Comparison of ENCODE assay signal across 16 mouse cellular contexts in genomic region chr1:134784911-134785310, GRCm38 (mm10).
DNase-seq lines count a peak whose midpoint lies in the region; ATAC-seq and TF ChIP-seq lines count a peak whose summit lies in the region.
"Had no signal": no experiment of that assay in that cellular context is flagged by ENCODE, and none has a peak within 500 bp of the region (broad histone marks: within the 10 kb centered on the region; RNA-seq: fewer than 3 reads in every experiment).

No protein-coding gene starts in this region.

- peak overlapping the region; percentile 24; the same call in 1 of the 2 replicates for H3K27ac ChIP-seq in hindbrain, embryonic 14.5 days
- no peak overlapping the region for H3K27ac ChIP-seq in hindbrain, embryonic 12.5 days
- peak overlapping the region; percentile 64 for H3K27ac ChIP-seq in bone marrow macrophage, adult 2 months (ENCODE audit: insufficient read depth, low read depth, low read length)
- H3K27ac ChIP-seq in embryonic facial prominence, embryonic 13.5 days = peak overlapping the region; percentile 72
- H3K27ac ChIP-seq: forebrain, embryonic 12.5 days; midbrain, embryonic 13.5 days had no signal

- no peak for TF ChIP-seq POLR2A in bone marrow macrophage, adult 2 months (IDR thresholded peaks at IDR 0.05; ENCODE audit: borderline replicate concordance, low read depth, low read length)

- TF ChIP-seq CTCF in bone marrow macrophage, adult 2 months (IDR thresholded peaks at IDR 0.05; ENCODE audit: low read depth, low read length) = no peak

- no peak overlapping the region for H3K4me2 ChIP-seq in hindbrain, embryonic 14.5 days (replicated peaks)
- H3K4me2 ChIP-seq in hindbrain, embryonic 12.5 days (replicated peaks) = no peak overlapping the region
- H3K4me2 ChIP-seq in embryonic facial prominence, embryonic 13.5 days = no peak overlapping the region
- H3K4me2 ChIP-seq: forebrain, embryonic 12.5 days; midbrain, embryonic 13.5 days had no signal

- no peaks in the 10 kb centered on the region for H3K9me3 ChIP-seq in hindbrain, embryonic 14.5 days (ENCODE audit: control insufficient read depth, low read length)
- H3K9me3 ChIP-seq in hindbrain, embryonic 12.5 days (replicated peaks) = no peaks in the 10 kb centered on the region
- H3K9me3 ChIP-seq in embryonic facial prominence, embryonic 13.5 days = no peaks in the 10 kb centered on the region
- H3K9me3 ChIP-seq: forebrain, embryonic 12.5 days; midbrain, embryonic 13.5 days had no signal

- H3K9ac ChIP-seq in hindbrain, embryonic 14.5 days = no peak overlapping the region
- no peak overlapping the region for H3K9ac ChIP-seq in hindbrain, embryonic 12.5 days
- H3K9ac ChIP-seq in embryonic facial prominence, embryonic 13.5 days = no peak overlapping the region
- H3K9ac ChIP-seq: forebrain, embryonic 12.5 days; midbrain, embryonic 13.5 days had no signal

- H3K4me1 ChIP-seq in hindbrain, embryonic 14.5 days (replicated peaks; ENCODE audit: control insufficient read depth, insufficient read depth, low read length) = no peaks in the 10 kb centered on the region
- H3K4me1 ChIP-seq in hindbrain, embryonic 12.5 days = peaks cover 8% of the 10 kb centered on the region
- peaks cover 44% of the 10 kb centered on the region for H3K4me1 ChIP-seq in bone marrow macrophage, adult 2 months (ENCODE audit: control insufficient read depth, insufficient read depth, low read length)
- H3K4me1 ChIP-seq in embryonic facial prominence, embryonic 13.5 days = peaks cover 32% of the 10 kb centered on the region
- H3K4me1 ChIP-seq: forebrain, embryonic 12.5 days had no signal

- no peak for DNase-seq in hindbrain, embryonic 14.5 days (ENCODE audit: low spot score)
- DNase-seq in cerebellum, postnatal 4 days (ENCODE audit: low spot score in 2 of 2) = no peak
- DNase-seq: cerebellum, adult 9-11 months; kidney, adult 8-10 months; kidney, postnatal 4 days; lung, postnatal 36 days; right cerebral cortex, postnatal 25 days had no signal

- H3K4me3 ChIP-seq in hindbrain, embryonic 14.5 days (replicated peaks; ENCODE audit: low read length) = no peak overlapping the region
- H3K4me3 ChIP-seq in hindbrain, embryonic 12.5 days = no peak overlapping the region
- peak overlapping the region; percentile 28 for H3K4me3 ChIP-seq in bone marrow macrophage, adult 2 months (ENCODE audit: insufficient read depth, low read length)
- H3K4me3 ChIP-seq in embryonic facial prominence, embryonic 13.5 days = no peak overlapping the region
- H3K4me3 ChIP-seq: forebrain, embryonic 12.5 days; midbrain, embryonic 13.5 days had no signal

- ATAC-seq in hindbrain, embryonic 14.5 days (ENCODE audit: low FRiP score) = no peak
- no peak for ATAC-seq in hindbrain, embryonic 12.5 days (ENCODE audit: low FRiP score)
- no peak for ATAC-seq in embryonic facial prominence, embryonic 13.5 days (ENCODE audit: insufficient number of reproducible peaks, insufficient read depth, low FRiP score, low TSS enrichment, low read depth)
- peak; percentile 48 for ATAC-seq in megakaryocyte progenitor cell, adult 5-6 weeks (replicated peaks; ENCODE audit: poor library complexity)
- ATAC-seq in inflammation-experienced regulatory T-cells, adult 6 months = no peak
- ATAC-seq: midbrain, embryonic 13.5 days; Patski had no signal

- H3K27me3 ChIP-seq in hindbrain, embryonic 14.5 days (ENCODE audit: control insufficient read depth, insufficient read depth, low read length) = no peaks in the 10 kb centered on the region
- H3K27me3 ChIP-seq in hindbrain, embryonic 12.5 days = no peaks in the 10 kb centered on the region
- no peaks in the 10 kb centered on the region for H3K27me3 ChIP-seq in embryonic facial prominence, embryonic 13.5 days
- H3K27me3 ChIP-seq: CH12.LX; forebrain, embryonic 12.5 days; midbrain, embryonic 13.5 days; Patski had no signal

- H3K36me3 ChIP-seq in hindbrain, embryonic 14.5 days (replicated peaks; ENCODE audit: control insufficient read depth, insufficient read depth) = no peaks in the 10 kb centered on the region
- H3K36me3 ChIP-seq in hindbrain, embryonic 12.5 days = no peaks in the 10 kb centered on the region
- H3K36me3 ChIP-seq in embryonic facial prominence, embryonic 13.5 days = peaks cover 6% of the 10 kb centered on the region; the same call in 1 of the 2 replicates
- H3K36me3 ChIP-seq: forebrain, embryonic 12.5 days; midbrain, embryonic 13.5 days had no signal

- WGBS in hindbrain, embryonic 14.5 days = 93% methylated on average over 1 of the region's 1 CpGs
- WGBS in hindbrain, embryonic 12.5 days = 82% methylated on average over 1 of the region's 1 CpGs
- WGBS in embryonic facial prominence, embryonic 13.5 days = 89% methylated on average over 1 of the region's 1 CpGs
